Mouse (Mus musculus): Measurements from ENCODE around the gene Scg5. TPM values are rescaled to one million over a fixed set of nuclear protein-coding genes. Genes with fewer than 3 reads are reported as not detected.

The Scg5 gene
- polyA plus RNA-seq, 1 experiment from 2014 or later, result 0.77 TPM

DNA sequence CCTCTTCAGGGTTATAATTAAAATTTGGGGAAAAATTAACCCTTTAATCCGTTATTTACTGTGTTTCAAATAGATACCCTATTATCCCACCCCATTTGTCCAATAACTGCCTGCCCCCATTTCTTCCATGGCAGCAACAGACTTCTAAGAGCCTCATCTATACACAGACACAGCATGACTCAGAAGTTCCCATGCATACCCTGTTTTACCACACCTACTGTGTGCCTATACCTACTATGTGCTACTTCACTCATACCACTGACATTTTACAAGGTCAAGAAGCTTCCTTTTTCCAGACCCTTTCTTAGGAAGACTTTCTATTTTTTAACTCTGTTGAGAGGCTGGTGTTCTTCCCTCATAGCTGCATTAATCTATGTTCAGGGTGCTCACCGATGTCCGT, 35.4 kb downstream of the Scg5 start:
- H3K9me3 ChIP-seq (replicated peaks; ENCODE audit: control insufficient read depth, low read length), result no peaks in the 10 kb centered on the region
- no peaks in the 10 kb centered on the region for H3K27me3 ChIP-seq (ENCODE audit: control insufficient read depth, insufficient read depth, low read length)
- no peak overlapping the region for H3K27ac ChIP-seq (ENCODE audit: low read depth, low read length)
- H3K9ac ChIP-seq (ENCODE audit: low read depth, low read length), result no peak overlapping the region
- WGBS (ENCODE audit: insufficient replicate concordance), result 77% methylated on average over 3 of the region's 3 CpGs
- no peaks in the 10 kb centered on the region for H3K4me1 ChIP-seq (ENCODE audit: control insufficient read depth, insufficient read depth, low read length)
- no peak for ATAC-seq (replicated peaks; ENCODE audit: insufficient number of reproducible peaks, low FRiP score, low TSS enrichment)
- H3K36me3 ChIP-seq (ENCODE audit: control insufficient read depth, insufficient read depth, low read length), result no peaks in the 10 kb centered on the region
- no peak overlapping the region for H3K4me2 ChIP-seq
- no peak overlapping the region for H3K4me3 ChIP-seq (ENCODE audit: low read depth, low read length)

DNA sequence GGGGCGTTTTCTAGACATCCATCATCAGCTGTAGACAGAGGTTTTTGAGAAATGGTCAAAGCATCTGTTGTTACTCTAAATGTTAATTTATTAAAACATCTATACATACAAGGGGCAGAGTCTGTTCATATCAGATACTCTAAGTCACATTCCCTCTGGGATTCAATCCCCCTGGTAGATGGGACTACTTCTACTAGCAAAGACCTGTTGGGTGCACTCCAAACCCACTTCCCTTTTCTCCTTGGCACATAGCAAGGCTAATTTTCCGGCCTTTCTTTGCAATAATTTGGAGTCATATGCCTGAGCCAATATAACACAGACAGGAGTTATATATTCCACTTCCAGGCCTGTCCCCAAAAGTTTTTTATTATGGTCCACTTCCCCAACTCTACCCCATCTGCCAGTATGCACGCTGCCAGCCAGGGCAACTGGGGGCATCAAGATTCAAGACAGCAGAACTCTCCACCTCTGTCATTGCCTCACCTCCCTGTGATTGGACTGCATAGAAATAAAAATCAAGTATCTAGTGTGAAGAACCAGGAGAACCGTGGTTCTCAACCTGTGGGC, 40.0 kb downstream of the Scg5 start:
- H3K9ac ChIP-seq (ENCODE audit: low read depth, low read length), result no peak overlapping the region
- H3K9me3 ChIP-seq (replicated peaks; ENCODE audit: control insufficient read depth, low read length), result no peaks in the 10 kb centered on the region
- H3K4me1 ChIP-seq (ENCODE audit: control insufficient read depth, insufficient read depth, low read length), result no peaks in the 10 kb centered on the region
- 82% methylated on average over 4 of the region's 4 CpGs for WGBS (ENCODE audit: insufficient replicate concordance)
- H3K36me3 ChIP-seq (ENCODE audit: control insufficient read depth, insufficient read depth, low read length), result no peaks in the 10 kb centered on the region
- H3K4me2 ChIP-seq, result no peak overlapping the region
- no peak for ATAC-seq (replicated peaks; ENCODE audit: insufficient number of reproducible peaks, low FRiP score, low TSS enrichment)
- no peaks in the 10 kb centered on the region for H3K27me3 ChIP-seq (ENCODE audit: control insufficient read depth, insufficient read depth, low read length)
- no peak overlapping the region for H3K4me3 ChIP-seq (ENCODE audit: low read depth, low read length)
- H3K27ac ChIP-seq (ENCODE audit: low read depth, low read length), result no peak overlapping the region

DNA sequence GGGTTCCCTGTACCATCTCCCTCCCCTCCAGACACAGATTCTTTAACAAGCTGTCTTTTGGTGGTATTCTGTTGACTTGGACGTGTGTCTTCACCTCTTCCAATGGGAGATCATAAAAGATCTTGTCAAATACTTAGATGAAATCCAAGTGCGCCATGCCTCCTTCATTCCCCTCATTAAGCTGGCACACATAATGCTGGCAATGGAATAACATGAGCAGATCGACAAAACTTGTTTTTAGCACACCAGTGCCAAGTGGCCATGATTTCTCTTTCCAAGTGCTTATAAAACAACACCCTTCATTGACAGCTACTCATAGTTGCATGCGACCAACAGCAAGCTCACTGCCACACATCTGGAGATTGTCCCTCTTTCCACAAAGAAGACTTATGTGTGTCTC, 41.0 kb downstream of the Scg5 start:
- no peak overlapping the region for H3K9ac ChIP-seq (ENCODE audit: low read depth, low read length)
- H3K27me3 ChIP-seq (ENCODE audit: control insufficient read depth, insufficient read depth, low read length), result no peaks in the 10 kb centered on the region
- H3K36me3 ChIP-seq (ENCODE audit: control insufficient read depth, insufficient read depth, low read length), result no peaks in the 10 kb centered on the region
- WGBS (ENCODE audit: insufficient replicate concordance), result 76% methylated on average over 4 of the region's 4 CpGs
- no peak overlapping the region for H3K27ac ChIP-seq (ENCODE audit: low read depth, low read length)
- no peaks in the 10 kb centered on the region for H3K9me3 ChIP-seq (replicated peaks; ENCODE audit: control insufficient read depth, low read length)
- ATAC-seq (replicated peaks; ENCODE audit: insufficient number of reproducible peaks, low FRiP score, low TSS enrichment), result no peak
- no peak overlapping the region for H3K4me2 ChIP-seq
- H3K4me1 ChIP-seq (ENCODE audit: control insufficient read depth, insufficient read depth, low read length), result no peaks in the 10 kb centered on the region
- H3K4me3 ChIP-seq (ENCODE audit: low read depth, low read length), result no peak overlapping the region

DNA sequence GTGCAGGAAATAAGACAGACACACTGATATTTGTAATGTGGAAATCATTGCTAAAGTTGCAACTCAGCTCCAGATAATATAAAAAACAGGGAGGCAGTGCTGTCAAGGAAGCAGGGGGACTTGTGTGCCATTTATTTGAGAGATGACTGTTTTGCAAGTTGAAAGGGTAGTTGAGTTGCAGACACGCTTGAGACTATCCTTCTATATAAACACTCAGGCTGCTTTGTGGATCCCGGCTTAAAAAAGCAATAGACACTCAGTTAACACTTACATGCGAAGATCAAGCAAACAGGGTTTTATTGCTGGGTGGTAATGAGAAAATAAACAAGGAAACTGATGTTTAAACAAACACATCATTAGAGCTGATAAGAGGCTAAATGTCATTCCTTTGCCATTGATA, 44.1 kb downstream of the Scg5 start:
- no peak overlapping the region for H3K4me3 ChIP-seq (ENCODE audit: low read depth, low read length)
- no peaks in the 10 kb centered on the region for H3K9me3 ChIP-seq (replicated peaks; ENCODE audit: control insufficient read depth, low read length)
- H3K4me2 ChIP-seq, result no peak overlapping the region
- H3K27me3 ChIP-seq (ENCODE audit: control insufficient read depth, insufficient read depth, low read length), result no peaks in the 10 kb centered on the region
- 35% methylated on average over 3 of the region's 3 CpGs for WGBS (ENCODE audit: insufficient replicate concordance)
- ATAC-seq (replicated peaks; ENCODE audit: insufficient number of reproducible peaks, low FRiP score, low TSS enrichment), result no peak
- H3K4me1 ChIP-seq (ENCODE audit: control insufficient read depth, insufficient read depth, low read length), result no peaks in the 10 kb centered on the region
- no peak overlapping the region for H3K9ac ChIP-seq (ENCODE audit: low read depth, low read length)
- no peaks in the 10 kb centered on the region for H3K36me3 ChIP-seq (ENCODE audit: control insufficient read depth, insufficient read depth, low read length)
- H3K27ac ChIP-seq (ENCODE audit: low read depth, low read length), result no peak overlapping the region

DNA sequence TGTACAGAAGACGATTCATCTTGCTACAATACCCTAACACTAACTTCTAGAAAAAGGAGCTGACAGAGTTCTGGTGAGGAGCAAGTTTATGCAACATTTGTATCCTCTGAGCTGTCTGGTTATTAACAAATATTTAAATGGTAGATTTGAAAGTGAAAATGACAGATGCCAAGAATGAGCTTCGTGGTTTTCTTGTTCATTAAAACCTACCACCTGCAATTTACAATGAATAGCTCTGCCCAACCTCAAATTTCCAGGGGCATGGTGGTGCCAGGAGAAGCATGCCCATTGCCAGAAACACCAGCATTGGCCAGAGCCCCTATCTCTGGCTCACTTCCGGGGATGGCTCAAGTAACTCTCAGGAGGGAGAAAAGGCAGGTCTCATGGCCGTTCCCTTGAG, 47.4 kb downstream of the Scg5 start:
- no peaks in the 10 kb centered on the region for H3K9me3 ChIP-seq (replicated peaks; ENCODE audit: control insufficient read depth, low read length)
- H3K9ac ChIP-seq (ENCODE audit: low read depth, low read length), result no peak overlapping the region
- H3K4me2 ChIP-seq, result no peak overlapping the region
- ATAC-seq (replicated peaks; ENCODE audit: insufficient number of reproducible peaks, low FRiP score, low TSS enrichment), result no peak
- H3K36me3 ChIP-seq (ENCODE audit: control insufficient read depth, insufficient read depth, low read length), result no peaks in the 10 kb centered on the region
- WGBS (ENCODE audit: insufficient replicate concordance), result 65% methylated on average over 4 of the region's 4 CpGs
- H3K4me3 ChIP-seq (ENCODE audit: low read depth, low read length), result no peak overlapping the region
- no peak overlapping the region for H3K27ac ChIP-seq (ENCODE audit: low read depth, low read length)
- no peaks in the 10 kb centered on the region for H3K4me1 ChIP-seq (ENCODE audit: control insufficient read depth, insufficient read depth, low read length)
- H3K27me3 ChIP-seq (ENCODE audit: control insufficient read depth, insufficient read depth, low read length), result no peaks in the 10 kb centered on the region

DNA sequence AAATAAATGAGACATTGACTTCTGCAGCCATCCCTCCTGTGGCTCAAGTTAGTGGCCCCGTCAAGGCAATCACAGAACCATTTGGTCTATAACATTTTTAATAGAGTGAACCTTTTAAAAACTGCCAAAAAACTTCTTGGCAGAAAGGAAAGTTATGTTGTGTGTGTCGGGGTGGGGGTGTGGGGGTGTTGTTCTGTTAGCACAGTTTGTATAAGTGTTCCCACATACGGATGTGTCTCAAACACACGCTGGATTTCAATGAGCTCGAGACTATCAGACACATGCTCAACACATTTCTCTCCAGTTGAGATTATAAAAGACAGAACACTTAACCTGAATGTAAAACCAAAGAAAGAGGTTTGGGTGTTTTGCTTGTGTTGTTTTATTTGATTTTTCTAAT, 47.8 kb downstream of the Scg5 start:
- H3K27me3 ChIP-seq (ENCODE audit: control insufficient read depth, insufficient read depth, low read length), result no peaks in the 10 kb centered on the region
- ATAC-seq (replicated peaks; ENCODE audit: insufficient number of reproducible peaks, low FRiP score, low TSS enrichment), result no peak
- no peaks in the 10 kb centered on the region for H3K36me3 ChIP-seq (ENCODE audit: control insufficient read depth, insufficient read depth, low read length)
- H3K4me3 ChIP-seq (ENCODE audit: low read depth, low read length), result no peak overlapping the region
- no peaks in the 10 kb centered on the region for H3K9me3 ChIP-seq (replicated peaks; ENCODE audit: control insufficient read depth, low read length)
- WGBS (ENCODE audit: insufficient replicate concordance), result 81% methylated on average over 5 of the region's 5 CpGs
- H3K4me2 ChIP-seq, result no peak overlapping the region
- H3K27ac ChIP-seq (ENCODE audit: low read depth, low read length), result no peak overlapping the region
- H3K4me1 ChIP-seq (ENCODE audit: control insufficient read depth, insufficient read depth, low read length), result no peaks in the 10 kb centered on the region
- H3K9ac ChIP-seq (ENCODE audit: low read depth, low read length), result no peak overlapping the region

DNA sequence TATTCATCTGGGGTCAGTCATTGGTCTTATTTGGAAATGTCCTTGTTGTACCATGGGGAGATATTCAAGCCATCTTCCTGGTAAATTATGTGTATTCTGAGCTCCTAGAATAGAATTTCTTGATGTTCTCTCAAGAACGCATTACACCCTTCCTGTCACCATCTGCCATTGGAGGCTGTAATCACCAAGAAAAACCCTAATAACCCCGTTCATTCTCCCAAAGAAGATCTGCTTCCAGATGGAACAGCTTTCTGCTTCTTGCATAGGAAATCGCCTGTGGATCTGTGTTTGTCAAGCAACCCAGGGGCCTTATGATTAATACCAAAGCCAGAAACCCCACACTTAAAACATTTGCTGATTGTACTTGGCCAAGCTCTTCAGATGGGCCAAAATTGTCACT, 49.6 kb downstream of the Scg5 start:
- H3K4me1 ChIP-seq (ENCODE audit: control insufficient read depth, insufficient read depth, low read length), result no peaks in the 10 kb centered on the region
- no peaks in the 10 kb centered on the region for H3K9me3 ChIP-seq (replicated peaks; ENCODE audit: control insufficient read depth, low read length)
- H3K27me3 ChIP-seq (ENCODE audit: control insufficient read depth, insufficient read depth, low read length), result no peaks in the 10 kb centered on the region
- H3K9ac ChIP-seq (ENCODE audit: low read depth, low read length), result no peak overlapping the region
- H3K4me3 ChIP-seq (ENCODE audit: low read depth, low read length), result no peak overlapping the region
- H3K4me2 ChIP-seq, result no peak overlapping the region
- WGBS (ENCODE audit: insufficient replicate concordance), result 73% methylated on average over 3 of the region's 3 CpGs
- no peak for ATAC-seq (replicated peaks; ENCODE audit: insufficient number of reproducible peaks, low FRiP score, low TSS enrichment)
- no peak overlapping the region for H3K27ac ChIP-seq (ENCODE audit: low read depth, low read length)
- H3K36me3 ChIP-seq (ENCODE audit: control insufficient read depth, insufficient read depth, low read length), result no peaks in the 10 kb centered on the region

DNA sequence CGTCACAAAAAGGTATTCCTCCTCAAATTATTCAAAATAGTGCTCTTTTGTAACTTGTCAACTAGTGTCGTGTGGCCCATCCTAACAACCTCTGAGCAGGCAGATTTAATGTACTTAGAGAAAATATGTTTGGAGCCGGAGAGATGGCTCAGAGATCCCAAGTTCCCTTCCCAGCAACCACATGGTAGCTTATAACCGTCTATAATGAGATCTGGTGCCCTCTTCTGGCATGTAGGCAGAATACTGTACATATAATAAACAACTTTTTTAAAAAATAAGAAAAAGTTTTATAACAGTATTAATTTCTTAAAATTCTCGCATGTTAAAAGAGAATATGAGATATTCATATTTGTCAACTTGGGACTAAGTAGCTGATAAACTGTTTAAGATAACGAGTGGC, 50.9 kb downstream of the Scg5 start:
- no peak for ATAC-seq (replicated peaks; ENCODE audit: insufficient number of reproducible peaks, low FRiP score, low TSS enrichment)
- no peaks in the 10 kb centered on the region for H3K9me3 ChIP-seq (replicated peaks; ENCODE audit: control insufficient read depth, low read length)
- H3K36me3 ChIP-seq (ENCODE audit: control insufficient read depth, insufficient read depth, low read length), result no peaks in the 10 kb centered on the region
- H3K9ac ChIP-seq (ENCODE audit: low read depth, low read length), result no peak overlapping the region
- no peak overlapping the region for H3K4me2 ChIP-seq
- no peak overlapping the region for H3K27ac ChIP-seq (ENCODE audit: low read depth, low read length)
- no peak overlapping the region for H3K4me3 ChIP-seq (ENCODE audit: low read depth, low read length)
- no peaks in the 10 kb centered on the region for H3K27me3 ChIP-seq (ENCODE audit: control insufficient read depth, insufficient read depth, low read length)
- no peaks in the 10 kb centered on the region for H3K4me1 ChIP-seq (ENCODE audit: control insufficient read depth, insufficient read depth, low read length)
- WGBS (ENCODE audit: insufficient replicate concordance), result 64% methylated on average over 6 of the region's 6 CpGs

DNA sequence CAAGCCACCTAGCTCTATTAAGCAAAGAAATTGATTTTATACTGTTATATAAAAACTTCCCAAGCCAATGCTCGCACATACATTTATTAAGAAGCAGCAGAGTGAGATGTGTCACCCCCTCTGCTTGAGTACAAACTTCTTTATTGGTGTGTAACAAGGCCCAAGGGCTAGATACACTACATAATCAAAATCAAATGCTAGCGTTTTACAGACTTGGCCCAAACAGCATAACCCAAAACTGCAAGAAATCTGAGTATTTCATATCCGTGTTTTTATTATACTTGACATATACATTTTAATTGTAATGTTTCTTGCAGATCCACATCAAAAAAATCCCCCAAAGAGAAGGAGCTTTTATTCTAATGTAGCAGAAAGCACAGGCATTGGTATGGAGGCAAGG, 52.6 kb downstream of the Scg5 start:
- H3K4me2 ChIP-seq, result no peak overlapping the region
- no peaks in the 10 kb centered on the region for H3K36me3 ChIP-seq (ENCODE audit: control insufficient read depth, insufficient read depth, low read length)
- 74% methylated on average over 3 of the region's 3 CpGs for WGBS (ENCODE audit: insufficient replicate concordance)

More for the DNA sequence above, 52.6 kb downstream of the Scg5 start:
- Histone ChIP-seq H3K4me3 (ENCODE audit: low read depth, low read length) (no peak overlapping the region), H3K9me3 (replicated peaks; ENCODE audit: control insufficient read depth, low read length) (no peaks in the 10 kb centered on the region), H3K9ac (ENCODE audit: low read depth, low read length) (no peak overlapping the region), H3K4me1 (ENCODE audit: control insufficient read depth, insufficient read depth, low read length) (no peaks in the 10 kb centered on the region), H3K27me3 (ENCODE audit: control insufficient read depth, insufficient read depth, low read length) (no peaks in the 10 kb centered on the region), H3K27ac (ENCODE audit: low read depth, low read length) (no peak overlapping the region)
- no peak for ATAC-seq (replicated peaks; ENCODE audit: insufficient number of reproducible peaks, low FRiP score, low TSS enrichment)

All from heart, embryonic 11.5 days (tissue).